Mouse (Mus musculus) Patski (cell line): Measurements from ENCODE around the gene Chd9. TPM values are rescaled to one million over a fixed set of nuclear protein-coding genes. Genes with fewer than 3 reads are reported as not detected.
A peak's percentile ranks its signal among the peaks of the same experiment; 100 is the strongest.
"Not testable (repeated sequence)": the region's sequence is repeated elsewhere in the genome, so short reads cannot be mapped to it uniquely, and the experiment has no call there.

Experiments used
- ATAC-seq: fragments of 100-300 bp; one replicate; pipeline ENCODE4 v1.8.0; 2021
- CTCF ChIA-PET: fragments of 350-600 bp; sonication (Branson Sonifier 250); formaldehyde crosslinking; loops from one replicate; lab custom pipeline; 2022; ENCODE audit warnings: inconsistent platforms; lab: Charles Lee
- POLR2A ChIA-PET: fragments of 350-600 bp; sonication (Branson Sonifier 250); formaldehyde crosslinking; loops from one replicate; lab custom pipeline; 2022; ENCODE audit warnings: antibody characterized with exemption, inconsistent platforms; lab: Charles Lee
- DNase-seq: peaks from one replicate; pipeline ENCODE4 v3.0.0-alpha.2; 2011; ENCODE audit warnings: low read depth, low spot score
- H3K27me3 ChIP-seq: fragments of 371-371 bp; one replicate; pipeline ENCODE4 v1.5.1; 2021
- CTCF ChIP-seq: fragments of 100-300 bp; IDR thresholded peaks from one replicate; pipeline ENCODE4 v1.5.1; 2021
- in situ Hi-C: fragments of 300-500 bp; cut with MboI; formaldehyde crosslinking; loops from 3 replicates; pipeline ENCODE4 v1.11.1; 2018; ENCODE audit warnings: low pct_unique_long_range_greater_than_20kb, mixed read lengths
- polyA plus RNA-seq: library from polyadenylated mRNA; unstranded; gene quantifications from one replicate; pipeline ENCODE4 v1.2.3, GENCODE M21; 2021

Gene Chd9
- polyA plus RNA-seq, 1 experiment from 2014 or later = 63.7 TPM

GRCm38 (mm10) chr8:90880041-90880440 lies 51.9 kb downstream of the Chd9 start:
- no peak for TF ChIP-seq CTCF
- ChIA-PET CTCF (no interaction called here), POLR2A (no interaction called here)
- no peak for DNase-seq
- no peak for ATAC-seq
- in situ Hi-C loops = no loop called here
- no peaks in the 10 kb centered on the region for H3K27me3 ChIP-seq

- no peak for TF ChIP-seq CTCF
- in situ Hi-C loops = no loop called here
- ATAC-seq (no peak), DNase-seq (no peak)
- CTCF ChIA-PET = interaction anchor here (0.6 to 2.0 kb wide), 2 partner anchors 11 to 20 kb away, joined by 3 to 8 read pairs; no protein-coding TSS in a partner anchor
- POLR2A ChIA-PET = no interaction called here
- H3K27me3 ChIP-seq = no peaks in the 10 kb centered on the region
Measured at GRCm38 (mm10) chr8:90881181-90881580, 53.0 kb downstream of the Chd9 start.

DNA sequence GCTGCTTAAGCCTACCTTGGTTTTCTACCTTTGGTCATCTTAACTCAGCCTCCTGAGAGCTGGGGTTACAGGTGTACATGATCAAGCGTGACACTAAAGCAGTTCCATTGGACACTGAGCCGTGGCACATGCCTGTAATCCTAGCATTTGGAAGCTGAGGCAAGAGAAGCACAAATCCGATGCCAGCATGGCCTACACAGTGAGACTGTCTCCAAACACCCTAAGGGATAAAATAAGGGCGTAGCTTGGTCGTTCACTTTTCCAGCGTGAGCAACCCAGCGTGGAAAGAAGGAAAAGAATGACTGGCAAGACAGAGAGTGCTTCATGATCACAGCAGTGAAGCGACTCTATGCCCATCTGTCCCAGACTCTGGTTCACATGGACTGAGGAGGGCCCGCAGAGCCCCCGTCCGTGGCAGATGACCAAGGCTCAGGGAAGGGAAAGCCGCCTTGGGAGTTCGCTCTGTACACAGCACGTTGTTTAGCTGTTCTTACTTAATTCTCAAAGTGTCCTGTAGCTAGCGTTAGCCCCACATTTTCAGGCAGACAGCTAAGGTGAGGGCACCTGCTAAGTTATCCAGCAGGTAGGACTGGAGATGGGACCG lies 54.0 kb downstream of the Chd9 start:
- ATAC-seq (no peak), DNase-seq (no peak)
- CTCF ChIA-PET = interaction anchor here (2.0 kb wide), 1 partner anchor 19 kb away, joined by 8 read pairs; no protein-coding TSS in a partner anchor
- TF ChIP-seq CTCF = no peak
- in situ Hi-C loops = no loop called here
- POLR2A ChIA-PET = no interaction called here
- H3K27me3 ChIP-seq = no peaks in the 10 kb centered on the region

DNA sequence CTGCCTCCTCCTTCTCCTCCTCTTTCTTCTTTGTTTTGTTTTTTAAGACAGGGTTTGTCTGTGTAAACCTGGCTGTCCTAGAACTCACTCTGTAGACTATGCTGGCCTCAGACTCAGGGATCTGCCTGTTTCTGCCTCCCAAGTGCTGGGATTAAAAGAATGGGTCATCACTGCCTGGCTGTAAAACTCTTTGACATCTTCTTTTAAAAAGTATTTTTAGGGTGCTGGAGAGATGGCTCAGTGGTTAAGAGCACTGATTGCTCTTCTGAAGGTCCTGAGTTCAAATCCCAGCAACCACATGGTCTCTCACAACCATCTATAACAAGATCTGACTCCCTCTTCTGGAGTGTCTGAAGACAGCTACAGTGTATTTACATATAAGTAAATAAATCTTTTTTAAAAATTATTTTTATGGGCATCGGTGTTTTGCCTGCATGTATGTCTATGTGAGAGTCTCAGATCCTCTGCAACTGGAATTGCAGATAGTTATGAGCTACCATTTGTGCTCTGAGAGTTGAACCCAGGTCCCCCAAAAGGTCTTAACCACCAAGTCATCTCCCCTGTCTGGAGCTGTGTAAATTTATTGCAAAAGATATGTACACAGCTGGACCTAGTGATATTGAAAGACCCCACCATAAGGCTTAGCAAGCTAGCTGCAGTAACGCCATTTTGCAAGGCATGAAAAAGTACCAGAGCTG lies 57.7 kb downstream of the Chd9 start:
- in situ Hi-C loops = no loop called here
- no peak for DNase-seq

GRCm38 (mm10) chr8:90886369-90886712 lies 58.2 kb downstream of the Chd9 start:
- in situ Hi-C loops, DNase-seq, ATAC-seq, POLR2A ChIA-PET, H3K27me3 ChIP-seq: not testable (repeated sequence)
- CTCF ChIA-PET = interaction anchor here (0.7 kb wide), 1 partner anchor 9 kb away, joined by 3 read pairs; no protein-coding TSS in a partner anchor

More for the DNA sequence above, 57.7 kb downstream of the Chd9 start:
- ATAC-seq = no peak
- ChIA-PET CTCF (interaction anchor here (0.7 kb wide), 1 partner anchor 10 kb away, joined by 3 read pairs; no protein-coding TSS in a partner anchor), POLR2A (no interaction called here)
- no peak for TF ChIP-seq CTCF
- no peaks in the 10 kb centered on the region for H3K27me3 ChIP-seq

DNA sequence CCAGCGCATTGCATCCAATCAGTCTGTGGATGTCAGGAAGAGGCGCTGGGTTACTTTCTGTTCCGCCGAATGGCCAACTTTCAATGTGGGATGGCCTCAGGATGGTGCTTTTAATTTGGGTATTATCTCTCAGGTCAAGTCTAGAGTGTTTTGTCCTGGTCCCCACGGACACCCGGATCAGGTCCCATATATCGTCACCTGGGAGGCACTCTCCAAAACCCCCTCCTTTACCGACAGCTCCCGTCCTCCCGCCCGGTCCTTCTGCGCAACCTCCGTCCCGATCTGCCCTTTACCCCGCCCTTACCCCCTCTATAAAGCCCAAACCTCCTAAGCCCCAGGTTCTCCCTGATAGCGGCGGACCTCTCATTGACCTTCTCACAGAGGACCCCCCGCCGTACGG lies 59.2 kb downstream of the Chd9 start:
- POLR2A ChIA-PET = not testable (repeated sequence)

DNA sequence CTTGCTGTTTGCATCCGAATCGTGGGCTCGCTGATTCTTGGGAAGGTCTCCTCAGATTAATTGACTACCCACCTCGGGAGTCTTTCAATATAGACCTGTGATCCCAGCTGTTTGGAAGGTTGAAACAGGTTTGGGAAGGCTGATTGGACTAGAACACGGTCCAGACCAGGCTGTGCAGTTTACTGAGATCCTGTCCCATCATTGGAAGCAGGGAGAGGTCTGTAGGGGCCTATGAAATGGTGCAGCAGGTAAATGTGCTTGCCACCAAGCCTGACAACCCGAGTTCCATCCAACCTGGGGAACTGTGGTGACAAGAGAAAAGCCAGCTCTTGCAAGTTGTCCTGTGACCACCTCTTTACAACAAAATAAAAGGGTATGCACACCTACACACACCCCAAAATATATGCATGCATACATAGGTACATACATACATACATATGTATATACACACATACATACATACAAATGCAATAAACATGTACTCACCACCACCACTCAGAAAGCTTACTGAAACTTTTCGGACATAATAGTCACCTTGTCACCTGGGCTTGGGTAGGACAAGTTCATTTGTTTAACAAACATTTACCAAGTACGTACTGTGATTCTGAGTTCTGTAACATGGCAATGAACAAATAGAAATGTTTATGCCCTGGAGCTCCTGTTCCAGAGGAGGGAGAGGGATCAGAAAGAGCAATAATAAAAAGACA lies 63.9 kb downstream of the Chd9 start:
- ChIA-PET POLR2A (interaction anchor here (1.3 kb wide), 1 partner anchor 10 kb away, joined by 3 read pairs; no protein-coding TSS in a partner anchor), CTCF (interaction anchor here (1.0 to 1.6 kb wide), 5 partner anchors 10 to 63 kb away, joined by 4 to 6 read pairs (median 4); no protein-coding TSS in a partner anchor)
- ATAC-seq (no peak), DNase-seq (no peak)
- TF ChIP-seq CTCF = no peak
- in situ Hi-C loops = no loop called here
- no peaks in the 10 kb centered on the region for H3K27me3 ChIP-seq

More for the DNA sequence above, 59.2 kb downstream of the Chd9 start:
- H3K27me3 ChIP-seq, DNase-seq, CTCF ChIA-PET, in situ Hi-C loops, ATAC-seq: not testable (repeated sequence)

DNA sequence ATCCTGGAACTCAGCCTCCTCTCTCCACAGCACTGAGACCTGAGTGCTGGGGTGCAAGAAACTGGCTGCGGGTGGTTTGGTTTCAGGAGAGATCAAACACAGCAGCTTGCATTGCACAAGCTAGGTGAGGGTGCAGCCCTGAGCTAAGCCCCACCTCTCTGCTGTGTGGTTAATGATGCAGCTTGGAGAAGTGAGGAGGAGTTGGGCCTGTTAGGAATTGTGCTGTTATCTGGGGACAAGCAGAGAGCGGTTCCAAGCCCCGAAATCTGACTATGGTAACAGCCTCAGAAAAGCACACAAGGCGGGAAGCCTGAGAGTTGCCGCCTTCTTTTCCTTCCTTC lies 64.4 kb downstream of the Chd9 start:
- POLR2A ChIA-PET = interaction anchor here (1.3 kb wide), 1 partner anchor 9 kb away, joined by 3 read pairs; no protein-coding TSS in a partner anchor
- in situ Hi-C loops = no loop called here
- H3K27me3 ChIP-seq = no peaks in the 10 kb centered on the region
- CTCF ChIA-PET = interaction anchor here (1.0 to 1.6 kb wide), 5 partner anchors 9 to 63 kb away, joined by 4 to 6 read pairs (median 4); no protein-coding TSS in a partner anchor
- no peak for ATAC-seq
- TF ChIP-seq CTCF = no peak
- no peak for DNase-seq

DNA sequence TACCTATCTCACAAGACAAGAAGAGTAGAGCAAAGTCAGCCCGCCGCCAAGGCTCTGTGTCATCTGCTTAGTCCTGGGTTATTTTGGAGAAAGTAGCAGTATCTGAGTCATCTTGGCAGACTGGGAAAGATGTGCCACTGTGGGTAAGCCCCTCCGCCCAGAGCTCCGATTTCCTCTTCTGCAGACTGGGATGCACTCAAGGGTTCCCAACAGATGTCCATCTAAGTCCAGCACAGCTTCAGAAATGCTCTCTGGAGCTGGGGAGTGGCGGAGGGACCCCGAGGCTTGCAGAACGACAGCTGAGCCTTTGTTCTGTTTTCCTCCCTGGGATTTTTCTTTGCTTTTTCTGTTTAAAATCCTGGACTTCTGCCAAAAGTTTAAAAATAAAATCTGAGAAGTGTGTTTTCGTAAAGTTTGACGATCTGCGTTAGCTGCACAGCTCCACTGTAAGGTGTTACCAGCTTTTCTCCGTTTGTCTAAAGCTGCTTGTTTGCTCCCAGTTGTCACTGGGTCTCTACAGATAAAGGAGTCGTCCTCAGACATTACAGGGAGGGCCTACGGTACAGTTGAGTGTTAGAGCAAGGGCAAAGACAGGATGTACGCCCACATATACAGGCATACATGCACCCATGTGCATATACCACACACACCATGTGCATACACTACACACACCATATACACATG lies 66.2 kb downstream of the Chd9 start:
- ATAC-seq = peak; percentile 47
- TF ChIP-seq CTCF = no peak
- ChIA-PET CTCF (interaction anchor here (0.9 to 1.3 kb wide), 3 partner anchors 13 to 65 kb away, joined by 3 to 5 read pairs (median 3); partner anchors contain the start of gene Chd9), POLR2A (no interaction called here)
- in situ Hi-C loops = no loop called here
- H3K27me3 ChIP-seq = no peaks in the 10 kb centered on the region
- no peak for DNase-seq

- H3K27me3 ChIP-seq = no peaks in the 10 kb centered on the region
- in situ Hi-C loops = no loop called here
- ChIA-PET POLR2A (no interaction called here), CTCF (interaction anchor here (0.9 kb wide), 2 partner anchors 14 to 56 kb away, joined by 3 read pairs; no protein-coding TSS in a partner anchor)
- DNase-seq (no peak), ATAC-seq (no peak)
- TF ChIP-seq CTCF = no peak
Measured at GRCm38 (mm10) chr8:90897343-90897742, 69.2 kb downstream of the Chd9 start.
